Mouse (Mus musculus) liver, adult 10 weeks (tissue): ENCODE measurements around the gene Ehhadh. TPM values are rescaled to one million over a fixed set of nuclear protein-coding genes. Genes with fewer than 3 reads are reported as not detected.

Experiments used
- polyA plus RNA-seq: library from polyadenylated mRNA; stranded (reverse); fragments of 350-450 nt; fragmentation: Illumina TruSeq; extraction: RNeasy Lipid Tissue Mini Kit (QIAGEN cat#74804); gene quantifications from one replicate; pipeline ENCODE4 v1.2.3, GENCODE M21; 2014; ENCODE audit warnings: low read depth, low replicate concordance

Ehhadh gene
- 394 TPM for polyA plus RNA-seq

DNA sequence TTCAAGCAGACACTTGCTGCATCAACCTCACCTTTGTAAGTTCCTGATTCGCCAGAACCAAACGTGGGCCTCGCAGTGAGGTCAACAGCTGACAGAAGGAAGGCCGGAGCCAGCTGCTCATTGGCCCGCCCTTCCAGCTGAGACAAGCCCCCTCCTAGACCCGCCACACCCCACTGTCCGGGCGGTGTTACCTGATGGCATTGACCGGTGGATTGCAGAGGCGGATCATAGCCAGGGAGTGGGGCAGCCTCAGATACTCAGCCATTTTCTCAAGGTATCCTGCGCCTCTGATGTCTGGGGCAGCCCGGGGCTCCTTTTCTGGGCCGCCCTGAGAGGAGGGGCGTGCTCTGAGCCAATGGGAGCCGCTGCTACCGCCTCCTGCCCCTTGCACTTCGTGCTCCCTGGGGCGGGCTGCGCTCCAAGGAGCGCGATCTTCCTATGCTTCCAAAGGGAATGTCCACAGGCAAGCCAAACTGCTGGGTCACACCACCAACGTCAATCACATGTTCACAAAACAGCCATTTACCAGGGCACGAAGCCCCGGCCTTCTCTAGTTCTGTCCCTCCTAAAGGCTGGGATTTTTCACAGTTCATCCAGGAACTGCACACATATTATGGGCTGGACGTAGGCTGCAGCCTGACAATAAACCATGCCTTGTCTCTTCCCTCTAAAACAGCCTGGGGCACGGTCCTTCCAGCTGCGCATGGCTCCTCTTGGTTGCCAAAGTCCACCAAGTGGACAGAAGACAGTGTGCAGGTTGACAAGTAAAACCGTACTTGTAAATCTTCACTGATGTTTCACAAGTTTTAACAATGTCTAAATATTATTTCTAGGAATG is at the start of gene Ehhadh:
TSS of gene Ehhadh (minus strand) at position 292 of the 838 bp plus-strand sequence.

DNA sequence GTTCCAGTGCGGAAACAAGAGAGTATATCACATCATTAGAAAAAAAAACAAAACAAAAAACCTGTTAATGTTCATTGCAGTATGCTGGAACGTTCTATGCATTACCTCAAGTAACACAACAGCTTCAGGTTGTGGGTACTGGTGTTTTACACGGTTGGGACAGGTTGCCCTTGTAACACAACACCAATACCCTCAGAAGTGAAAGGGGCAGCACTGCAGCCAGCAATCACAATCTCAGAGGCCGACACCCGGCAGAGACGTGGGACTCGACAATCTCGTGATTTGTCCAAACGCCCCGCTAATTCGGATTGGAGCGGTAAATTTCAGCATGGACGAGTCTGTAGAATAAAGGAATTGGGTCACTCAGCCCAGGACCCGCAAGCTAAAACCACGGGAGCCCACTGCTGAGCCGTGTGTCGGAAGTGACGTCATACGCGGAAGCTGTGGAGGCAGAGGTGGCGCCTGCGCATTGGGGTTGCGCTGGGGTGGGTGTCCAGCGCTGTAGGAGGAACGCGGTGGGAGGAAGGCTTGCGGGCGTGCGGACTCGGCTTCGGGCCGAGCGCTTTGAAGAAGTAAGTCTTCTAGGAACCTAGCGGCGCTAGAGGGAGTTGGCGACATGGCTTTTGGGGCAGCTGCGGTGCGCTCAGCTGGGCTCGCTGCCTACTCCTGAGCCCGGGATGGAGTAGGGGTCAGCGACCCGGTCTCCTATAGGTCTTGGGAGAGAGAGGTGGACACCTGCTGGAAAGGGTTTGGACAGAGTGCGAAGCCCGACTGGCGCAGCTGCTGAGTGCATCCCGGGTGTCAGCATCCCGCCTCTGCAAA is 6.5 kb upstream of the Ehhadh start, which contains the start of gene Map3k13:
TSS of gene Map3k13 (plus strand) at position 472 of the 822 bp plus-strand sequence.

Other genes with a start within 250 kb of the Ehhadh start
- 8.4 TPM for gene 2510009E07Rik, start 93.1 kb downstream of the Ehhadh start, polyA plus RNA-seq
- gene Map3k13, start 6.5 kb upstream of the Ehhadh start, polyA plus RNA-seq: 10.4 TPM
- gene Tmem41a, start 159.7 kb upstream of the Ehhadh start, polyA plus RNA-seq: 4.0 TPM
- gene Liph, start 207.9 kb upstream of the Ehhadh start, polyA plus RNA-seq: not detected
- gene Senp2, start 221.7 kb upstream of the Ehhadh start, polyA plus RNA-seq: 26.8 TPM